Mouse (Mus musculus) urinary bladder, postnatal 25 days (tissue): ENCODE data around the gene Gm14085.

ENCODE experiments used
- DNase-seq: peaks from one replicate; pipeline ENCODE4 v3.0.0; 2022; ENCODE audit warnings: low spot score

Gene Gm14085

DNA sequence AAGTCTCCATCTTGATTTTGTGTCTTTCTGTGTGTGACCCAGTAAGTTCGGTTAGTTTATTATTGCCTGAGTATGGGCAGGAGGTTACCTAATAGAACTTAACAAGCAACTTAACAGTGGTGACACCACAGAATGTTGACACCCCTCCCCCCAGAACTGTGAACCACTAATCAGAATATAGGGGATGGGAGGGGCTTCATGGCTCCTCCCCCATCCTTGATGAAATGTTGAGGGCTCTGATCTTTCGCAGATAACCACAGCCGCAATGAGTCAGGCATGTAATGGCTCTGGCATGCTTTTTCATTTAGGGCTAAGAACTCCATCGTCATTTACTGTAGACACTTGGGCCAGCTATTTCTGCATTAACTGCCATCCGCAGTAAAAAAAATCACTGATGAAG lies 76.5 kb downstream of the Gm14085 start:
- no peak for DNase-seq

DNA sequence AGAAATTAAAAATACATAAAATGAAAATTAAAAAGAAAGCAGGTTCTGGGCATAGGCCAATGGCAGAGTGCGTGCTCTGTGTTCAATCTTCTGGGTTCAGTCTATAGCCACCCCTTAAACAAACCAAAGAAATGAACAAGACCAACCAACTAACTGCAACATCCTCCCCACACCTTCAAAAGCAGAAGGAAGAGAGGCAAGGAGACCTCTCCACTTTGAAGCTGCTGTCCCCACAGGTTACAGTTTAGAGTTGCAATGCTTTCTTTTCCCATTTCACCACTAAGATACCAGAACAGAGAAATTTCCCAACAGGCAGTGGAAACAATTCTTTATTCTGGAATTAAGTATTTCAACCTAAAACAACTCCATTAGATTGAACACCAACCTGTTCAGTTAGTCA lies 77.5 kb downstream of the Gm14085 start:
- DNase-seq: no peak

DNA sequence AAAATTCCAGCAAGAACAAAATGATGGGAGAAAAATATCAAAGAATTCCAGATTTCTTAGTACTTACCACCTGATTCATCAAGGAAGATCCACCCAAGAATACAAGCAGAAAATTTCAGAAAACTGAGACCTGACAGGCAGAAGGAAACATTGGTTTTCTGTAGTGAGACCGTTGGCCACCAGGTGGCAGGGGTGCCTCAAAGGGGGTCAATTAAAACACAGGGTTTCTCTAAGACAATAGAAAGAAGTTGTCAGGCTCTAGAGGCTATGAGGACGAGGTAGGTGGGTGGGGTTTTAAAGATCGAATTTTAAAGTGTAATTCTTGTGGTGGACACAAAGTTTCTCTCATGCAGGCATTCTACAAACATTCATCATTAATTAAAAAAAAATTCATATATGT lies 84.7 kb downstream of the Gm14085 start:
- peak; percentile 68 for DNase-seq

DNA sequence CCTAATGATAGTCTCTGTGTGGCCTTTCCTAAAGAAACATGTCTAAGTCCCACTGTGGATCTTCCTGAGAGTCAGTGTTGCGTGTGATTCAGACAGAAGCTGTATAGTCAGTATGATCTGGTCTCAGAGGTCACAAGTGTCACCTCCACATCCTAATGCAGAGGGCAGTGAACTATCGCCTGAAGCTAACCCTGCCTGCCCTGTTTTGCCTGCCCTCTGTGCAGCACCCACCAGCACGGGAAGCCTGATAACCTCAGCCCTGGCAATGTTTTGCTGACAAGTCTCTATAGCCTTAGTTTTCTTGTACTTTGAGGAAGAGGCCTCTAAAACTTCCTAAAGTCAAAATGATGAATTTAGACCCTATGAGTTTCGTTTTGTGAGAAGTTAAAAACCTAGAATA lies 85.7 kb downstream of the Gm14085 start:
- DNase-seq: no peak

DNA sequence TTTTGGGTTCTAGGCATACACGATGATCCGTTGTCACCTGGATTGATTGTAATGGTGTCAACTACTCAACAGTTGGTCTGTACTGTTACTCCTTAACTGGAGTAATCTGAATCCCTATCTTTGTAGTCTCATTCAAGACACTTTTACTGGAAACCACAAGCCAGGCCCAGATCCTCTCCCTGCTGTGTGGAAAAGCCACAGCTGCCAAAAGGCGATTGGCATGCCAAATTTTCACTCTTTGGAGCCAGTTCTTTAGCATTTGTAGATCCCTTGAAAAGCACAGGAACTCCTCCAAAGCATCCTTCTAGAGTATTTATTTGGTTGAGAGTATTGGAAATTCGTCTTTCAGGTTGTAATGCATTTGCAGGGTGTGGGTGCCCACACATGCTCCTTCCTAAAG lies 86.6 kb downstream of the Gm14085 start:
- no peak for DNase-seq

DNA sequence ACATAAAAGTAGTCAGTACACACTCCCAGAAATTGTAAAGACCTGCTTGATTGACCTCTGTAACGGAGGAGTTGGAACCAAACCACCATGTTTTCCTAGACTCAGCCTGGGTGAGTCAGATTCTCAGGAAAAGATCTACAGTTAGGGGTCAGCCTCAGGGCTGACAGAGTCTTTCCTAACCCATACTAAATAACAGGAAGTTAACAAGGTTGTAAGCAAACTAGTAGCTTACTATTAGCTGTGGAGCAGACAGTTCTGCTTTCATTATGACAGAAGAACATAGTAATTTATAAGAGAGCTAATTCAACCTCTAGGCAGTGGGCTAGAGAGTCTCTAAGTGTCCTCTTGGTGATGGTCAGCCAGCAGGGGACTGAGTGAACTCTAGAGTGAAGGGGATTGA lies 87.7 kb downstream of the Gm14085 start:
- no peak for DNase-seq

DNA sequence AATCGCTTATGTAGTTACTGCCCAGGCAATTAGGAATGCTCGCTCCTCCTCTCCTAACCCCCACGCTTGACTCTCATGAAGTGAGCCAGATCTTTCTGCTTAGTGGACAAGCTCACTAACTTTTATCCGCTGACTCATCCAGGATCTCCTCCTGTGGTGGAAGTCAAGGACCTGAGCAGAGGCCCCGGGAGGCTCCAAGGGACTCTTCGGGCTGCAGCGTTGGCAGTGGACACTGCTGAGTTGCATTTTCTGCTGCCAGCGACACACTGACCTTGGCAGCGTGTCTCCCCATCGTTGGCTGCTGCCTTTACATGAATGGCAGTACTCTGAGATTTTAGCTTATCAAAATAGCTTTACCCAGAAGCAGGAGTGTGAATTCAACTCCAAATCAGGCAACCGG lies 90.7 kb downstream of the Gm14085 start:
- no peak for DNase-seq

DNA sequence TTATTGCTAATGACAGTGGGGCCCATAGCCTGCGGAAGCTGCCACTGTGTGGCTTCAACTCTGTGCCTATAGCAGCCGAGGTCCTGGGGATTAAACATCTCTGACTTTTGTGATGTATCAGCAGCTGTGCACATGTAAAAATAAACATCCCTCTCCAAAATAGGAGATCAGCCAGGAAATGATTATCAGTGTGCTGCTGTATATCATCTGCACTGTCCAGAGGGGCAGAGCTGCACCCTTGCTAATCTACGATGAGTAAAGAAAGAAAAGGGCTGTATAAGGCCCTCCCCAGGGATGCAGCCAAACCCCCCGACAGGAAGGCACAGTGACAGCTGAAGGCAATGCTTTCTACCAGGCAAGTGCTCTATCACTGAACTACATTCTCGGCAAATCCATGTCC lies 91.6 kb downstream of the Gm14085 start:
- no peak for DNase-seq

DNA sequence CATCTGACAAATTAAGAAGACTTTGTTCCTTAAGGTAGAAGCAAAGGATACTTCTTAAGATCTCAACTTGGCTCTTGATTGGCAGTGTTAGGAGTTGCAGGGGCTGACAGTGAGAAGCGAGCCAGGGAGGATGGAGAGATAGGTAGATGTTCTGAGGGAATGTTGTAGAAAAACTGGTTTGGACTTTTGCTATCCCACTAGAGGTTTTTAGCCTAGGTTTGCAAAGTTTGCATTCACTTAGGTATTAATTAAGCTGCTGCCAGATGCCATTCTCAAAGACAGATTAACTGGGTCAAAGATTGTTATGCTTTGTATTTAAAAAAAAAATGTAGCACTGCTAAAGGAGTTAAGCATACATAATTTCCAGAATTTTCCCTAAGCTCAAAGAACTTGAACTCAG lies 92.6 kb downstream of the Gm14085 start:
- DNase-seq: no peak
